Mouse (Mus musculus): ENCODE data around the gene Psmg1. TPM values are rescaled to one million over a fixed set of nuclear protein-coding genes. Genes with fewer than 3 reads are reported as not detected.

Gene Psmg1
- polyA plus RNA-seq, 1 experiment: 27.9 TPM

GRCm38 (mm10) chr16:95958080-95958479, 32.7 kb downstream of the Psmg1 start:
- DNase-seq (ENCODE audit: low read depth): no peak

DNA sequence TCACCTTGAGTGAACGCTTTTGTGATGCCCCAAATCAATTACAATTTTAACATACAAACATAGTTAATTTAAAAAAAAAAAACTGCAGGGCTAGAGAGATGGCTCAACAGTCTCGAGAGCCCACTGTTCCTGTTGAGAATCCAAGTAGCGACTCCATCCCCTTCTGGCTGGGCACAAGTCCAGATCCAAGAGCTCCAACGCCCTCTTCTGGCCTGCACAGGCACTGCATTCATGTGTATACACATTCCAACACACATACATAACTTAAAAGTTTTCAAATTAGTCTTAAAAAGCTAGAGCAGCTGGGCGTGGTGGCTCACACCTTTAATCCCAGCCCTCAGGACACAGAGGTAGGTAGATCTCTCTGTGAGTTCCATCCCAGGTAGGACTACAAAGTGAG, 34.1 kb downstream of the Psmg1 start:
- no peak for DNase-seq (ENCODE audit: low read depth)

- no peak for DNase-seq (ENCODE audit: low read depth)
Observed at GRCm38 (mm10) chr16:95955716-95956346, 34.9 kb downstream of the Psmg1 start.

- no peak for DNase-seq (ENCODE audit: low read depth)
Observed at GRCm38 (mm10) chr16:95954341-95954740, 36.4 kb downstream of the Psmg1 start.

GRCm38 (mm10) chr16:95953159-95953650, 37.6 kb downstream of the Psmg1 start:
- DNase-seq (ENCODE audit: low read depth): no peak

GRCm38 (mm10) chr16:95951471-95951870, 39.3 kb downstream of the Psmg1 start:
- DNase-seq (ENCODE audit: low read depth): no peak

- peak; percentile 75 for DNase-seq (ENCODE audit: low read depth)
Observed at GRCm38 (mm10) chr16:95945389-95946311, 45.1 kb downstream of the Psmg1 start.

- no peak for DNase-seq (ENCODE audit: low read depth)
Observed at GRCm38 (mm10) chr16:95943186-95943585, 47.6 kb downstream of the Psmg1 start.

GRCm38 (mm10) chr16:95941575-95941974, 49.2 kb downstream of the Psmg1 start:
- DNase-seq (ENCODE audit: low read depth): no peak

GRCm38 (mm10) chr16:95935495-95935961, 55.2 kb downstream of the Psmg1 start:
- DNase-seq (ENCODE audit: low read depth): no peak

- DNase-seq (ENCODE audit: low read depth): no peak
Observed at GRCm38 (mm10) chr16:95932860-95933259, 57.9 kb downstream of the Psmg1 start.

DNA sequence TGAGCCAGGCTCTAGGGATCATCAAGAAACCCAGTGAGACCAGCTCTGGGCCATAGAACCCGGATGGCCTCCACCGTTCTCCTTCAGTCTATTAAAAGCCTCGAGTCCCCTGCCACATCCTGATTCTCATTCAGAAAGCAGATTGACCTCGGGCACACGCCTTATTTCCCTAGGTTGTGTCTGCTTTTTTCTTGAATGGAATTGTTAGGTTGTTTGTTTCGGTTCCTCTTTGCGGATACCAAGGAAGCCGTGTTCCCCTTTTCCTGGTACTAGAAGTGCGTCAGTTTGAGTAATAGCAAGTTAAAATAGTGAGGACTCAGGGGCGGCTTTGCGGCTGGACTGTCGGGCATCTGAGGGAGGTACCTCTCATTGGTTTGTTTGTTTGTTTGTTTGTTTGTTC, 59.3 kb downstream of the Psmg1 start:
- DNase-seq (ENCODE audit: low read depth): no peak

Other genes starting within 250 kb of the Psmg1 start
- 34.0 and 36.2 TPM in 2 replicates for gene Brwd1, start 91.6 kb upstream of the Psmg1 start, polyA plus RNA-seq (2012; rRNA removed)
- gene Hmgn1, start 136.8 kb upstream of the Psmg1 start, polyA plus RNA-seq (2012; rRNA removed): 37.7 and 56.6 TPM in 2 replicates
- 60.5 and 88.6 TPM in 2 replicates for gene Wrb, start 154.4 kb upstream of the Psmg1 start, polyA plus RNA-seq (2012; rRNA removed)
- 2.0 and 2.3 TPM in 2 replicates for gene Lca5l, start 201.3 kb upstream of the Psmg1 start, polyA plus RNA-seq (2012; rRNA removed)
- gene Sh3bgr, start 209.5 kb upstream of the Psmg1 start, polyA plus RNA-seq (2012; rRNA removed): 17.8 and 22.4 TPM in 2 replicates
- 0.01 and 0.03 TPM in 2 replicates for gene B3galt5, start 244.8 kb upstream of the Psmg1 start, polyA plus RNA-seq (2012; rRNA removed)